Mouse (Mus musculus): ENCODE results near the gene Aqp3. TPM values are rescaled to one million over a fixed set of nuclear protein-coding genes. Genes with fewer than 3 reads are reported as not detected.

The Aqp3 gene
- polyA plus RNA-seq, 1 experiment from 2014 or later, result 15.7 TPM

DNA sequence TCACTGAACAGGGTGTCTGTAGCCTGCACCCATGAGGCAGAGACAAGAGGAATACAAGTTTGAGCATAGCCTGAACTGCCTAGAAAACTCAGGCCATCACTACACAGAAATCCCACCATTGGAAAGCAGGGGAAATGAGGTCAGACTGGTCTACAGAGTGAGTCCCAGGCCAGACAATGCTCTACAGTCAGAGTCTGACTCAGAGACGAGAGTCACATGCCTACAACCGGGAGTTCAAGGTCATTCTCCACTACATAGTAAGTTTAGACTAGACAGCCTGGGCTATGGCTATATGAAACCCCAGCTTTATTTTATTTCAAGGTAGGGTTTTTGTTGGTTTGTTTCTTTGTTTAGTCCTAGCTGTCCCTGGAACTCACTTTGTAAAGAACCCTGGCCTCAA is 49.1 kb downstream of the Aqp3 start:
- Histone ChIP-seq H3K4me3 (ENCODE audit: low read depth, low read length) (no peak overlapping the region), H3K9ac (ENCODE audit: low read depth, low read length) (no peak overlapping the region), H3K4me2 (no peak overlapping the region), H3K36me3 (ENCODE audit: control insufficient read depth, insufficient read depth, low read length) (no peaks in the 10 kb centered on the region), H3K27me3 (replicated peaks; ENCODE audit: control insufficient read depth, insufficient read depth, low read length) (no peaks in the 10 kb centered on the region), H3K27ac (ENCODE audit: low read depth, low read length) (no peak overlapping the region), H3K9me3 (ENCODE audit: control insufficient read depth, low read length) (no peaks in the 10 kb centered on the region), H3K4me1 (replicated peaks; ENCODE audit: control insufficient read depth, insufficient read depth, low read length) (no peaks in the 10 kb centered on the region; the same call in 1 of the 2 replicates)
- 64% methylated on average over 2 of the region's 2 CpGs for WGBS
- DNase-seq (ENCODE audit: low spot score) (no peak), ATAC-seq (replicated peaks; ENCODE audit: low FRiP score) (no peak)

DNA sequence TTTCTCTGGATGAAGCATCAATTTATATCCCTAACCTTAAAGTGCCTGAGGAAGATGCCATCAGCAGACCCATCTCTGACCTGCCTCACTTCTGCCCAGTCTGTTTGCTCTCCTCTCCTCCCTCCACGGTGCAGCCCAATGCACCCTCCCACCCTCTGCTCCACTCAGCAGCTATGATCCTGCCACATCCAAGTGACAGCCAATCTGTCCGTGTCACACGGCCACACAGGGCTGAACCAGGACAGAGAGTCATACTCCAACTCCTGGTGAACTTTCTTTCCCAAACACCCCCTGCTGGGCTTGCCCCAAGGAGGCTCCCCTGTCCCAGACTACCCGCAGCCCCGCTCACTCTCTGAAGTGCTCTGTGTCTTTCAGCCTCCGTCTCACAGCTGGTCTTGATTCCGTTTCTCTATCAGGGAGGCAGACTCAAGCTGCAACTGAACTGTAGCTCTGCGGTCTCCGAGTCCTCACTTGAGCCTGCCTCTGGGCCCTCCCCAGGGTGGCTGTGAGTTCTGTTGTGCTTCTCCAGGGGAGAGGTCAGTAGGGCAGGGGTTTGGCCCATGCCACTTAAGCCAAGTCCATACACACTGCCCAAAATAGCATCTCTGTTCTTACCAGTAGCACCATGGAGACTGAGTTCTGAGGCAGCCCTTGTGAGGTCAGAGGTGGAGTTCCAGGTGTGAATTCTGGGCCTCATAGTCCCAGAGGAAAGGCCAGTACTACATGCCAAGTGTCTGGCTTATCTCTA is 50.3 kb downstream of the Aqp3 start, which contains the start of gene Aqp7:
Gene Aqp7 (minus strand): TSS at position 616 of the 748 bp plus-strand sequence.
- Histone ChIP-seq H3K36me3 (ENCODE audit: control insufficient read depth, insufficient read depth, low read length) (no peaks in the 10 kb centered on the region), H3K27me3 (replicated peaks; ENCODE audit: control insufficient read depth, insufficient read depth, low read length) (no peaks in the 10 kb centered on the region), H3K4me3 (ENCODE audit: low read depth, low read length) (no peak within 1 kb of the TSS), H3K9me3 (ENCODE audit: control insufficient read depth, low read length) (no peaks in the 10 kb centered on the region), H3K4me2 (no peak within 1 kb of the TSS), H3K27ac (ENCODE audit: low read depth, low read length) (no peak within 1 kb of the TSS), H3K9ac (ENCODE audit: low read depth, low read length) (0 out of 2 replicates have a peak within 1 kb of the TSS, but pooled peaks have one; percentile 25), H3K4me1 (replicated peaks; ENCODE audit: control insufficient read depth, insufficient read depth, low read length) (no peaks in the 10 kb centered on the region; the same call in 1 of the 2 replicates)
- DNase-seq (ENCODE audit: low spot score), result no peak
- no peak for ATAC-seq (replicated peaks; ENCODE audit: low FRiP score)
- 44% methylated on average over 9 of the region's 9 CpGs for WGBS

DNA sequence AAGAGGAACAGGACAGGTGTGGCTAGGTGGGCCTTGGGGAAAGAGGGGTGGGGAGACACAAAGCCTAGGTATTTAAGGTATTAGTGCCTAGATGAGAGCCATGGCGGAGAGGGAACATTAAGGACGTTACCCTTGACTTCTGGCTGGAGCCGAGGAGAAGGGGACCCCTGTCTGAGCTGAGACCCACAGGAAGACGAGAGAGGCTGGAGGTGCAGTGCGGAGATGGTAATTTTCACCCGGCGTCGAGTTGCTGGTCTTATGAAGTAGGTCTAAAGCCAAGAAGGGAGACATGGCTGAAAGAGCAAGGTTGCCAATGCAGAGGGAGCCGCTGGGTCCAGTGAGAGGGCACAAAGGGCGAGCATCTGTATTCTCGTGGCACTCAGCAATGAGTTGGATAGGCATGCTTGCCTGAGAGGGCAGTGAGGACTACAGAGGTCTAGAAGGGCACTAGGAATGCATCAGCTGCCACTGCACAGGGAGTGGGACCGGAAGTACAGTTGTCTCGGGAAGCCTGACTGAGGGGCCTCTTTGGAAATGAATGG is 51.7 kb downstream of the Aqp3 start:
- H3K27ac ChIP-seq (ENCODE audit: low read depth, low read length), result no peak overlapping the region
- no peak overlapping the region for H3K9ac ChIP-seq (ENCODE audit: low read depth, low read length)
- no peak for ATAC-seq (replicated peaks; ENCODE audit: low FRiP score)
- H3K27me3 ChIP-seq (replicated peaks; ENCODE audit: control insufficient read depth, insufficient read depth, low read length), result no peaks in the 10 kb centered on the region
- H3K4me2 ChIP-seq, result peak overlapping the region; percentile 33; the same call in 1 of the 2 replicates
- H3K9me3 ChIP-seq (ENCODE audit: control insufficient read depth, low read length), result no peaks in the 10 kb centered on the region
- DNase-seq (ENCODE audit: low spot score), result no peak
- H3K4me1 ChIP-seq (replicated peaks; ENCODE audit: control insufficient read depth, insufficient read depth, low read length), result no peaks in the 10 kb centered on the region; the same call in 1 of the 2 replicates
- 76% methylated on average over 13 of the region's 13 CpGs for WGBS
- H3K36me3 ChIP-seq (ENCODE audit: control insufficient read depth, insufficient read depth, low read length), result no peaks in the 10 kb centered on the region
- H3K4me3 ChIP-seq (ENCODE audit: low read depth, low read length), result no peak overlapping the region

DNA sequence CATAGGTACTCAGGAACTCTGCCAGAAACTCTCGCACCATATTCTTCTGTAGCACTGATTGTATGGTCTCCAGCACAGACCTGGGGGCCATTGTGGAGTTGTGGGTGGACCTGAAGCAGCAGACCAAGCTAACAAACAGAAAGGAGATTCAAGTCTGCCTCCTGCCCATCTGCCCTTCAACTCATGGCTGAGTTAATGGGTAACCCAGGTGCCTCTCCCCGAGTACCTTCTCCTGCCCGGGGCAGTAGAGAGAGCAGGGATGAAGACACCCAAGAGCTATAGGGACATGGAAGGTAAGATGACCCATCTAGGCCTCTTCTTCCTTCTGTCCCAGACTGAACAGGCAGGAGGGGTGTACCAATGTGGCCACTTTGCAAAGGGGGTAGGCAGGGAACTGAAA is 52.7 kb downstream of the Aqp3 start:
- H3K9ac ChIP-seq (ENCODE audit: low read depth, low read length), result no peak overlapping the region
- ATAC-seq (replicated peaks; ENCODE audit: low FRiP score), result no peak; the same call in 1 of the 2 replicates
- H3K4me2 ChIP-seq, result peak overlapping the region; percentile 33
- no peaks in the 10 kb centered on the region; the same call in 1 of the 2 replicates for H3K4me1 ChIP-seq (replicated peaks; ENCODE audit: control insufficient read depth, insufficient read depth, low read length)
- 72% methylated on average over 3 of the region's 3 CpGs for WGBS
- no peaks in the 10 kb centered on the region for H3K9me3 ChIP-seq (ENCODE audit: control insufficient read depth, low read length)
- no peak for DNase-seq (ENCODE audit: low spot score)
- peak overlapping the region; percentile 14; the same call in 1 of the 2 replicates for H3K4me3 ChIP-seq (ENCODE audit: low read depth, low read length)
- no peak overlapping the region for H3K27ac ChIP-seq (ENCODE audit: low read depth, low read length)
- no peaks in the 10 kb centered on the region for H3K27me3 ChIP-seq (replicated peaks; ENCODE audit: control insufficient read depth, insufficient read depth, low read length)
- H3K36me3 ChIP-seq (ENCODE audit: control insufficient read depth, insufficient read depth, low read length), result no peaks in the 10 kb centered on the region

DNA sequence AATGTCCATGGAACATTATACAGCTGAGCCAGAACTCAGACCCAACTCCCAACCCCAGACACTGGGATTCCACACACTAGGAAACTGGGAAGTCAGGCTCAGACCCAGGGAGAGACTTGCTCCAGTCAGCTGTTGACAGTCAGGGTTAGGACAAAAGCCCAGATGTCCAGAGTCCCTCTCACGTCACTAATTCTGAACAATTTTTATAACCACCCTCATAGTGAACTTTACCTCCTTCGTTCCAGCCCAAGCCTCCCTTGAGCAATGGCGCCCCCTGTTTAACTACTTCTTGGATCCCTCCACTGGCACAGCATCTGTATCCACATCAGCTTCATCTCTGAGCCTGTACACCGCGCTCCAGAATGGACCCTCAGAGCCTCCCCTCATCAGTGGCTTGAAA is 54.0 kb downstream of the Aqp3 start:
- Histone ChIP-seq H3K4me1 (replicated peaks; ENCODE audit: control insufficient read depth, insufficient read depth, low read length) (no peaks in the 10 kb centered on the region; the same call in 1 of the 2 replicates), H3K4me2 (no peak overlapping the region), H3K4me3 (ENCODE audit: low read depth, low read length) (no peak overlapping the region), H3K9ac (ENCODE audit: low read depth, low read length) (no peak overlapping the region), H3K27ac (ENCODE audit: low read depth, low read length) (no peak overlapping the region), H3K27me3 (replicated peaks; ENCODE audit: control insufficient read depth, insufficient read depth, low read length) (no peaks in the 10 kb centered on the region), H3K36me3 (ENCODE audit: control insufficient read depth, insufficient read depth, low read length) (no peaks in the 10 kb centered on the region), H3K9me3 (ENCODE audit: control insufficient read depth, low read length) (no peaks in the 10 kb centered on the region)
- ATAC-seq (replicated peaks; ENCODE audit: low FRiP score), result no peak
- DNase-seq (ENCODE audit: low spot score), result no peak
- WGBS, result 81% methylated on average over 5 of the region's 5 CpGs

DNA sequence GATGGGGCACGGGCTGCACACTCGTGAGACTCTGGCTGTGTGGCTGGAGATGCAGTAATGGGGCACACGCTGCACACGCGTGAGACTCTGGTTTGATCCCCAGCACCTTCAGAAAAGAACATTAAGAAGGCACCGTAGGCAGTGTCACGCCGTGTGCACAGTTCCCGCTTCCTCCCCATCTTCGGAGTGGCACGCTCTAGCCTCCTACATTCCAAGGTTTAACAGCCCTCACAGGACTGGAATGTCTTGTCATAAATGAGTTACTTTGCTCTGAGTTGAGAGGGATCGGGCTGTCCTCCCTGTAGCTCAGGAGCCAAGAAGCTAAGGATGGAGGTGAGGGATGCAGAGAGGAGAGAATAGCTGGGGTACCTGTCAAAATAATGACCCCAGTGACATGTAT is 55.1 kb downstream of the Aqp3 start:
- DNase-seq (ENCODE audit: low spot score) (no peak), ATAC-seq (replicated peaks; ENCODE audit: low FRiP score) (no peak)
- WGBS, result 79% methylated on average over 12 of the region's 12 CpGs
- H3K9me3 ChIP-seq (ENCODE audit: control insufficient read depth, low read length), result no peaks in the 10 kb centered on the region
- no peak overlapping the region for H3K27ac ChIP-seq (ENCODE audit: low read depth, low read length)
- no peak overlapping the region for H3K9ac ChIP-seq (ENCODE audit: low read depth, low read length)
- no peak overlapping the region for H3K4me3 ChIP-seq (ENCODE audit: low read depth, low read length)
- H3K4me2 ChIP-seq, result no peak overlapping the region
- no peaks in the 10 kb centered on the region for H3K27me3 ChIP-seq (replicated peaks; ENCODE audit: control insufficient read depth, insufficient read depth, low read length)
- no peaks in the 10 kb centered on the region for H3K4me1 ChIP-seq (replicated peaks; ENCODE audit: control insufficient read depth, insufficient read depth, low read length)
- no peaks in the 10 kb centered on the region for H3K36me3 ChIP-seq (ENCODE audit: control insufficient read depth, insufficient read depth, low read length)

Other genes with a start within 250 kb of the Aqp3 start
- 49.0 and 50.4 TPM in 2 replicates for gene B4galt1, start 244.2 kb downstream of the Aqp3 start, polyA plus RNA-seq (2014; fragmentation: Nextera tagmentation; extraction: Ambion mirVana)
- not detected in 2 replicates for gene Spink4, start 178.1 kb downstream of the Aqp3 start, polyA plus RNA-seq (2014; fragmentation: Nextera tagmentation; extraction: Ambion mirVana)
- gene Bag1, start 149.9 kb downstream of the Aqp3 start, polyA plus RNA-seq (2014; fragmentation: Nextera tagmentation; extraction: Ambion mirVana), result 219 and 225 TPM in 2 replicates
- 70.7 and 74.6 TPM in 2 replicates for gene Chmp5, start 149.8 kb downstream of the Aqp3 start, polyA plus RNA-seq (2014; fragmentation: Nextera tagmentation; extraction: Ambion mirVana)
- gene Nfx1, start 127.3 kb downstream of the Aqp3 start, polyA plus RNA-seq (2014; fragmentation: Nextera tagmentation; extraction: Ambion mirVana), result 89.0 and 97.5 TPM in 2 replicates
- 0.86 and 1.2 TPM in 2 replicates for gene Aqp7, start 50.0 kb downstream of the Aqp3 start, polyA plus RNA-seq (2014; fragmentation: Nextera tagmentation; extraction: Ambion mirVana)
- gene Nol6, start 26.3 kb upstream of the Aqp3 start, polyA plus RNA-seq (2014; fragmentation: Nextera tagmentation; extraction: Ambion mirVana), result 35.8 and 39.8 TPM in 2 replicates
- gene Ube2r2, start 37.6 kb upstream of the Aqp3 start, polyA plus RNA-seq (2014; fragmentation: Nextera tagmentation; extraction: Ambion mirVana), result 46.7 and 49.2 TPM in 2 replicates
- 82.8 and 85.6 TPM in 2 replicates for gene Ubap2, start 177.0 kb upstream of the Aqp3 start, polyA plus RNA-seq (2014; fragmentation: Nextera tagmentation; extraction: Ambion mirVana)
- gene Dcaf12, start 216.7 kb upstream of the Aqp3 start, polyA plus RNA-seq (2014; fragmentation: Nextera tagmentation; extraction: Ambion mirVana), result 50.8 and 53.4 TPM in 2 replicates

Measured in liver, embryonic 11.5 days (tissue).